Mouse (Mus musculus): ENCODE results near the gene Nolc1. TPM values are rescaled to one million over a fixed set of nuclear protein-coding genes. Genes with fewer than 3 reads are reported as not detected.

Nolc1 gene
- 3.4 and 4.3 TPM in 2 replicates for polyA plus RNA-seq (2012; rRNA removed)

DNA sequence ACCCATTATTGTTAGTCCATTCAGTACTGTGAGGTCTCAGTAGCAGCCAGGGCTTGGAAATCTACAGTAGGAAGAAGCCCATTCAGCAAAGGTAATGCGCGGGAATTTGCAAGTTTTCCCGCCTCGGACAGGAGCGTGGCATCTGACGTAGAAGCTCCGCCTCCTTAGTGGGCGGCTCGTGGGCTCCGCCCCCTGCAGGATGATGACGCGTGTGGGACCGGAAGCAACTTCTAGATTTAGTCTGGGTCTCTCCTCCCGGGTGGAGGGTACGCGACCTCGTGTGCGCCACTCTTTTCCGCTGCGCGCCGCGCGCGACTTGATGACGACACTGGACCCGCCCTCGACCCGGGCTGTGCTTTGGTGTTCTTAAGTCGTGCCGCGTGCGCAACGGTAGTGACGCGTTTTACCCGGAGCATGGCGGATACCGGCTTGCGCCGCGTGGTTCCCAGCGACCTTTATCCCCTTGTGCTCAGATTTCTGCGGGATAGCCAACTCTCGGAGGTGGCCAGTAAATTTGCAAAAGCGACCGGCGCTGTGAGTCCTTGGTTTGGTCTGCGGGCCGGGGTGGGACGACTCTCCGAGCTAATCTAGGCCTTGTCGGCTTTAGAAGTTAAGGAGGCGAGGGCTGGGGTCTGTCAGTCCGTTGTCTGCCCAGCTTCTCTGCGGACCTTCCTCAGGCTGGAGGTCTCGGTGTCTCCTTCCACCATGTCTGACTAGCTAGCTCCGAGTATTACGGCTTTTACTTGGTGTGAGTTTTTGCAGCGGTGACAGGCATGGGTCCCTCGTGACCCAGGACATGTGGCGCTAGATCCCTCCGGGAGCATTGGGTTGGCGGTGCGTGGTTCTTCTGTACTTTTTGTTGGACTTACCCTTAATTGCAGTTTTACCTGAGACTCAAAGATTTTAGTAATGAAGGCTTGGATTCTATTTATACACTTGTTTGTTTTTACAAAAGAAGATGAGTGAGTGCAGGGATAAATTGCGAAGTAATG lies at the start of gene Nolc1:
TSS of gene Nolc1 (plus strand) at position 248 of the 992 bp plus-strand sequence.
- H3K4me3 ChIP-seq (ENCODE audit: low read depth, low read length), result peak within 1 kb of the TSS; percentile 81
- no peaks in the 10 kb centered on the region for H3K4me1 ChIP-seq (ENCODE audit: control insufficient read depth, insufficient read depth, insufficient read length, low read length)
- TF ChIP-seq POLR2A (IDR thresholded peaks at IDR 0.05; ENCODE audit: low read depth, low read length), result no peak
- TF ChIP-seq CTCF (IDR thresholded peaks at IDR 0.05; ENCODE audit: extremely low read depth, insufficient read length, insufficient replicate concordance, low read depth, low read length), result no peak
- H3K27ac ChIP-seq (ENCODE audit: insufficient read depth, low read depth, low read length), result no peak within 1 kb of the TSS; the same call in none of the 2 replicates
- under 1% methylated on average over 66 of the region's 66 CpGs for WGBS
- H3K27me3 ChIP-seq (ENCODE audit: control insufficient read depth, insufficient read depth, low read length), result no peaks in the 10 kb centered on the region
- peaks cover 30% of the 10 kb centered on the region for H3K36me3 ChIP-seq (ENCODE audit: control insufficient read depth, insufficient read depth, low read length)

DNA sequence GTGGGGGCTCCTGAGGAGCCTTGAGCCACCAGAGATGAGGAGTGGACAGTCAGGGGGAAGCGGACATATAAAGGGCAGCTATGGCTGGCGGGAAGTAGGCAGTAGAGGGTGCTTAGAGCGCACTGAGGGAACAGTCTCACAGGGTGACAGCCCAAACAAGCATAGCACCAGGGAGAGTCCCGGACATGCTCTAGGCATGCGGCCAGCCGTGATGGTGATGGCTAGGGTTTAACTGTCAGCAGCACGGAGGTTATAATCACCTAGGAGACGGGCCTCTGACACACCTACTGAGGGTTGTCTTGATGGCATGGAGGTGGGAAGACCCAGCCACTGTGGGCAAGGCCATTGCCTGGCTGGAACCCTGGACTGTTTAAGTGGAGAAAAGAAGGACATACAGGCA lies 49.1 kb upstream of the Nolc1 start:
- Histone ChIP-seq H3K36me3 (ENCODE audit: control insufficient read depth, insufficient read depth, low read length) (no peaks in the 10 kb centered on the region), H3K4me1 (ENCODE audit: control insufficient read depth, insufficient read depth, insufficient read length, low read length) (no peaks in the 10 kb centered on the region), H3K27ac (ENCODE audit: insufficient read depth, low read depth, low read length) (no peak overlapping the region), H3K4me3 (ENCODE audit: low read depth, low read length) (no peak overlapping the region), H3K27me3 (ENCODE audit: control insufficient read depth, insufficient read depth, low read length) (no peaks in the 10 kb centered on the region)
- WGBS, result 50% methylated on average over 8 of the region's 8 CpGs
- TF ChIP-seq CTCF (IDR thresholded peaks at IDR 0.05; ENCODE audit: extremely low read depth, insufficient read length, insufficient replicate concordance, low read depth, low read length), result no peak
- no peak for TF ChIP-seq POLR2A (IDR thresholded peaks at IDR 0.05; ENCODE audit: low read depth, low read length)

DNA sequence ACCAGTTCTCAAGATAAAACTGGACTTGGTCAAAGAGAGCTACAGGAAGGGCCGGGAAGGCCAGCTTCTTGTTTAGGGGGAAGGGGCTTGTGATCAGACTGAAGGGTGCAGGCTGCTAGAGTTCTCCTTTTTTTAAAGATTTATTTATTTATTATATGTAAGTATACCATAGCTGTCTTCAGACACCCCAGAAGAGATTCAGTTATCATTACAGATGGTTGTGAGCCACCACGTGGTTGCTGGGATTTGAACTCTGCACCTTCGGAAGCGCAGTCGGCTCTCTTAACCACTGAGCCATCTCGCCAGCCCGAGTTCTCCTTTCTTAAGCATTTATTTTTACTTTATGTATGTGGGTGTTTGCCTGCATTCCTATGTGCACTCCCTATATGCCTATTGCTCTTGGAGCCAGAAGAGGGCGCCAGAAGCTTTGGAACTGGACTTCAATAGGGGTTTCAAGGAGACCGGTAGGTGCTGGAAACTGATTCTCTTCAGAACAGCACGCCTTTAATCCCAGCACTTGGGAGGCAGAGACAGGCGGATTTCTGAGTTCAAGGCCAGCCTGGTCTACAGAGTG lies 46.8 kb upstream of the Nolc1 start:
- H3K27me3 ChIP-seq (ENCODE audit: control insufficient read depth, insufficient read depth, low read length), result no peaks in the 10 kb centered on the region
- H3K4me1 ChIP-seq (ENCODE audit: control insufficient read depth, insufficient read depth, insufficient read length, low read length), result no peaks in the 10 kb centered on the region
- TF ChIP-seq CTCF (IDR thresholded peaks at IDR 0.05; ENCODE audit: extremely low read depth, insufficient read length, insufficient replicate concordance, low read depth, low read length), result no peak
- TF ChIP-seq POLR2A (IDR thresholded peaks at IDR 0.05; ENCODE audit: low read depth, low read length), result no peak
- H3K4me3 ChIP-seq (ENCODE audit: low read depth, low read length), result no peak overlapping the region
- whole genome bisulfite sequencing, result 76% methylated on average over 11 of the region's 11 CpGs
- H3K36me3 ChIP-seq (ENCODE audit: control insufficient read depth, insufficient read depth, low read length), result peaks cover 15% of the 10 kb centered on the region
- no peak overlapping the region for H3K27ac ChIP-seq (ENCODE audit: insufficient read depth, low read depth, low read length)

DNA sequence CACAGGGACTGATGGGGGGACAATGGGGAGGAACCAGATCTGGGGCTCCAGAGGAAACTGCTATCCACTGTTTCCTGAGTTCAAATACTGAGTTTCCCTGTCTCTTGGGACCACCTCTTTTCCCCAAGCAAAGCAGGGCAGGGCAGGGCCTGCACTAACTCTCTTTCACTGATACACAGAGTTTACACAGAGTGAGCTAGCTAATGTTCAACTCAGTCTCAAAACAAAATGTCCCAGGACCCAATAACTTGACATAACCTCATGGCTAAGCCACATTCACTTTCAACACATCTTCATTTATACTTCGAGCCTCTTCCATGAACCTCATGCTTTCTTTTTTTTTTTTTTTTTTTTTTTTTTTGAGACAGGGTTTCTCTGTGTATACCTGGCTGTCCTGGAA lies 46.0 kb upstream of the Nolc1 start:
- 67% methylated on average over 1 of the region's 1 CpGs for WGBS
- Histone ChIP-seq H3K27me3 (ENCODE audit: control insufficient read depth, insufficient read depth, low read length) (no peaks in the 10 kb centered on the region), H3K36me3 (ENCODE audit: control insufficient read depth, insufficient read depth, low read length) (peaks cover 23% of the 10 kb centered on the region), H3K4me1 (ENCODE audit: control insufficient read depth, insufficient read depth, insufficient read length, low read length) (no peaks in the 10 kb centered on the region), H3K27ac (ENCODE audit: insufficient read depth, low read depth, low read length) (no peak overlapping the region), H3K4me3 (ENCODE audit: low read depth, low read length) (no peak overlapping the region)
- TF ChIP-seq CTCF (IDR thresholded peaks at IDR 0.05; ENCODE audit: extremely low read depth, insufficient read length, insufficient replicate concordance, low read depth, low read length), result no peak
- no peak for TF ChIP-seq POLR2A (IDR thresholded peaks at IDR 0.05; ENCODE audit: low read depth, low read length)

DNA sequence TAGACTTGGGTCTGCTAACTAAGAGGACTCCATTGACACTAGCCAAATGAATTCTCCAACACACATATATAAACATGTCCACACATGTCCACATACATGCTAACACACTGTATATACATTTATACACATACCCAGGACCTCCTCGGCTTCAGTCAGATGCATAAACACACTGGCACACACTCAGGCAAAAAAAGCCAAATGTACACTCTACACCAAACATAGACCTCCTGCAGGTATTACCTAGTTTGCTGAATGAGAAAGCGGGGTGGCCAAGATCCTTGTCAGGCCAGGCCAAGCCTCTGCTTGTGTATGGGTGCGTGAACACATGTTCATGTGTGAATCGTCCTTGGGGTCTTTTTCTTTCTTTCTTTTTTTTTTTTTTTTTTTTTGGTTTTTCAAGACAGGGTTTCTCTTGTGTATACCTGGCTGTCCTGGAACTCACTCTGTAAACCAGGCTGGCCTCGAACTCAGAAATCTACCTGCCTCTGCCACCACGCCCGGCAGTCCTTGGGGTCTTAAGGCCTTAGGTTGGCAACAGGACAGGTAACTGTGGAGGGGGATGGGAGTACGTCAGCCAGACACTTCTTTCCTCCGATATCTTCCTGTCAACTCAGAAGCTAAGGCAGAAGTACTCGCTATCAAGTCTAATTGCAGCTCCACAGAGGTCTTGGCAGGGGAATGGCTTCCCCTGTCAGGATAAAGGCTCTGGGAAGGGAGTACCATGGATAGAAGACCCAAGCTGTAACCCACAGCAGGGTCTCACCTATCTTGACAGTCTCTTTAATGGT lies 45.3 kb upstream of the Nolc1 start:
- H3K36me3 ChIP-seq (ENCODE audit: control insufficient read depth, insufficient read depth, low read length), result peaks cover 31% of the 10 kb centered on the region
- WGBS, result 94% methylated on average over 10 of the region's 10 CpGs

DNA sequence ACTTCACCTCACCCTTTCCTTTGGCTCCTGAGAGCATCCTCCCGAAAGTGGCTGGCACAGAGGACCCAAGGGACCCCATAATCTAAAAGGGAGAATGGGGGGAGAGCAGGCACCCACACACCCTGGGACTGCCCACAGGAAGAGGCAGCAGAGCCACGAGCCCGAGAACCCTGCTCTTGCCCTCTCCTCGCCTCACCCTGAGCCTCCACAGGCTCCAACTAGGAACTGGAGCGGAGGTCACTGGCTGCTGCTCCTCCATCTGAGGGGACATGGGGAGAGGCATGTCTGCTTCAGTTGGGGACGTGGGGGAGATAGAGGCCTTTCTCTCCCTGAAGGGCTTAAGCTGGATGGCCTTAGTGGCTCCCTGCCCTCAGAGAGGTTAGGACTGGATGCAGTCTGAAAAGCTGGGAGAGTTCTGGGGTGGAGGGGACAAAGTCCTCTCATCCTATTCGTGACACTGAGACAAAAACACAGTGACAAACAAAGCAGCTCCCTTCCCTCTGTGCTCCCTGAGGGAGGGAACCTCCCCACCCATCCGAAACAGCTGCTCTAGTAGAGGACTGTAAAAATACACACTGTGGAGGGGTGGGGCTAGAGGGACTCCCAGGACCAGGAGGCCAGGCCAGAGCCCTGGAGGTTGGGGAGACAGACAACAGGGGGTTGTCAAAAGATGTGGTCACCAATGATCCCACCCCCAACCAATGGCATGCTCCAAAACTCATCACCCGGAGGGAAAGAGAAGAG lies 43.8 kb upstream of the Nolc1 start:
- WGBS, result 50% methylated on average over 9 of the region's 9 CpGs
- no peak overlapping the region for H3K27ac ChIP-seq (ENCODE audit: insufficient read depth, low read depth, low read length)
- no peaks in the 10 kb centered on the region for H3K27me3 ChIP-seq (ENCODE audit: control insufficient read depth, insufficient read depth, low read length)
- TF ChIP-seq POLR2A (IDR thresholded peaks at IDR 0.05; ENCODE audit: low read depth, low read length) (no peak), CTCF (IDR thresholded peaks at IDR 0.05; ENCODE audit: extremely low read depth, insufficient read length, insufficient replicate concordance, low read depth, low read length) (no peak)
- no peaks in the 10 kb centered on the region for H3K4me1 ChIP-seq (ENCODE audit: control insufficient read depth, insufficient read depth, insufficient read length, low read length)
- H3K36me3 ChIP-seq (ENCODE audit: control insufficient read depth, insufficient read depth, low read length), result peaks cover 35% of the 10 kb centered on the region
- H3K4me3 ChIP-seq (ENCODE audit: low read depth, low read length), result no peak overlapping the region

More for the DNA sequence above, 45.3 kb upstream of the Nolc1 start:
- Histone ChIP-seq H3K27ac (ENCODE audit: insufficient read depth, low read depth, low read length) (no peak overlapping the region), H3K27me3 (ENCODE audit: control insufficient read depth, insufficient read depth, low read length) (no peaks in the 10 kb centered on the region), H3K4me3 (ENCODE audit: low read depth, low read length) (no peak overlapping the region), H3K4me1 (ENCODE audit: control insufficient read depth, insufficient read depth, insufficient read length, low read length) (no peaks in the 10 kb centered on the region)
- TF ChIP-seq POLR2A (IDR thresholded peaks at IDR 0.05; ENCODE audit: low read depth, low read length), result no peak
- no peak for TF ChIP-seq CTCF (IDR thresholded peaks at IDR 0.05; ENCODE audit: extremely low read depth, insufficient read length, insufficient replicate concordance, low read depth, low read length)
